Mouse (Mus musculus) MEL (cell line): ENCODE data around the gene Srsf10.

Experiments
- POLR2AphosphoS2 ChIP-seq: IDR thresholded peaks from 2 replicates; pipeline ENCODE4 v1.6.1; 2011; ENCODE audit warnings: low read length, improper control_type of control experiment
- POLR2AphosphoS5 ChIP-seq: IDR thresholded peaks from 2 replicates; pipeline ENCODE4 v1.6.1; 2012; ENCODE audit warnings: low read depth, borderline replicate concordance, mild to moderate bottlenecking, inconsistent platforms, low read length, moderate library complexity, mixed read lengths
- ZC3H11A ChIP-seq: IDR thresholded peaks from 2 replicates; pipeline ENCODE4 v1.6.1; 2012; ENCODE audit warnings: low read depth, mild to moderate bottlenecking, inconsistent platforms, low read length, improper control_type of control experiment
- ZNF384 ChIP-seq: IDR thresholded peaks from 2 replicates; pipeline ENCODE4 v1.6.1; 2012; ENCODE audit warnings: low read depth, mild to moderate bottlenecking, inconsistent platforms, low read length, improper control_type of control experiment

GRCm38 (mm10) chr4:135855536-135856222 is at the start of gene Srsf10:
- TF ChIP-seq ZC3H11A (no peak), POLR2AphosphoS2 (peak; percentile 71; the same call in 1 of the 2 replicates), ZNF384 (no peak), POLR2AphosphoS5 (no peak)
